Mouse (Mus musculus) forebrain, embryonic 11.5 days (tissue): ENCODE results near the gene Vps52. TPM values are rescaled to one million over a fixed set of nuclear protein-coding genes. Genes with fewer than 3 reads are reported as not detected.

Source experiments
- ATAC-seq: fragments of 200-750 bp; cut with Nextera tagmentation; replicated peaks from 2 replicates; pipeline ENCODE4 v1.8.0; 2017; ENCODE audit warnings: moderate TSS enrichment; ENCODE audit not compliant: low FRiP score
- DNase-seq: peaks from one replicate; pipeline ENCODE4 v3.0.0-alpha.2; 2017; ENCODE audit warnings: low spot score
- H3K27ac ChIP-seq: fragments of 300-500 bp; sonication (generic); 2 replicates; pipeline ENCODE4 v1.5.1; 2014; ENCODE audit warnings: low read depth, low read length
- H3K27me3 ChIP-seq: fragments of 300-500 bp; sonication (generic); 2 replicates; pipeline ENCODE4 v1.6.1; 2014; ENCODE audit warnings: mild to moderate bottlenecking, low read length, mixed read lengths; ENCODE audit not compliant: control insufficient read depth, insufficient read depth
- H3K36me3 ChIP-seq: fragments of 300-500 bp; sonication (generic); 2 replicates; pipeline ENCODE4 v1.6.1; 2014; ENCODE audit warnings: mild to moderate bottlenecking, low read length, moderate library complexity, mixed read lengths; ENCODE audit not compliant: control insufficient read depth, insufficient read depth
- H3K4me1 ChIP-seq: fragments of 300-500 bp; sonication (generic); replicated peaks from 2 replicates; pipeline ENCODE4 v1.6.1; 2014; ENCODE audit warnings: low read length, mixed read lengths; ENCODE audit not compliant: control insufficient read depth, insufficient read depth
- H3K4me2 ChIP-seq: fragments of 300-500 bp; sonication (generic); 2 replicates; pipeline ENCODE4 v1.6.1; 2014; ENCODE audit warnings: low read depth, mild to moderate bottlenecking, low read length, moderate library complexity, mixed read lengths; ENCODE audit not compliant: severe bottlenecking
- H3K4me3 ChIP-seq: fragments of 300-500 bp; sonication (generic); 2 replicates; pipeline ENCODE4 v1.5.1; 2014; ENCODE audit warnings: low read depth, low read length
- H3K9ac ChIP-seq: fragments of 300-500 bp; sonication (generic); 2 replicates; pipeline ENCODE4 v1.6.1; 2014; ENCODE audit warnings: low read length
- H3K9me3 ChIP-seq: fragments of 300-500 bp; sonication (generic); 2 replicates; pipeline ENCODE4 v1.6.1; 2016; ENCODE audit warnings: low read length, mixed read lengths; ENCODE audit not compliant: control insufficient read depth
- WGBS: fragments of 180-500 bp; shearing (Covaris S2); extraction: QIAGEN DNeasy Blood & Tissue Kit; methylation state at CpG from one replicate; pipeline ENCODE4 v1.1.7; 2014; 5-methylcytosine and 5-hydroxymethylcytosine counted together
- polyA plus RNA-seq: library from polyadenylated mRNA; unstranded; fragments of >200 nt; fragmentation: Nextera tagmentation; extraction: Ambion mirVana; gene quantifications from 2 replicates; pipeline ENCODE4 v1.2.1, GENCODE M21; 2014

Gene Vps52
- polyA plus RNA-seq, 1 experiment from 2014 or later, result 46.8 TPM

DNA sequence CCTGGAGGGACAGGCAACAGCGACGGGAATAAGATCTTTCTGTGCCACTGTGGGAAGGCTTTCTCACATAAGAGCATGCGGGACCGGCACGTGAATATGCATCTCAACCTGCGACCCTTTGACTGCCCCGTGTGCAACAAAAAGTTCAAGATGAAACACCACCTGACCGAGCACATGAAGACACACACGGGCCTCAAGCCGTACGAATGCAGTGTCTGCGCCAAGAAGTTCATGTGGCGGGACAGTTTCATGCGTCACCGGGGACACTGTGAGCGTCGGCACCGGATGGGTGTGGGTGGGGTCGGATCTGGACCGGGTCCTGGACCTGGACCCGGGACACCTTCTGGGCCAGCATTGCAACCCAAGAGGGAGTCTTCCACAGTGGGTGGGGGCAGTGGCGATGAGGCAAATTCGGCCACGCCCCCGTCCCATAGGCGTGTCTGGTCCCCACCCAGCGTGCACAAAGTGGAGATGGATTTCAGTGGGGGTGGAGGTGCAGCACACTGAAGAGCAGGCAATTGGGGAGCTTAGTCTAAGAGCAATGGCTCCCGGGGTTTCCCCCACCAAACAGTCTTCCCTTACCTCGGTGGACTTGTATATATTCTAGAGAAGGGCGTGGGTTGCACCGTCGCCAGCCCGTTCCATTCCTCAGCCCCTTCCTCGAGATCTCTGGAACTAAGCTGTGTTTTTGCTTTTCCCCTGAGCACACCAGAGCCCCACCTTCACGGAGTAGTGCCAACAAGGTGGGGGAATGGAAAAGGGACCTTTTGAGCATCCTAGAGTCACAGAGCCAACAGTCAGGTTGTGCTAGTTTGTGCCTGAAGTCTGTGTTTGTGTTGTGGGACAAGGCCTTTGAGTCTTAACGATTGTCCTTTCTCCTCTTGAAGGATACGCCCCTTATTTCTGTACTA is 37.1 kb upstream of the Vps52 start:
- 60% methylated on average over 37 of the region's 37 CpGs for WGBS
- Histone ChIP-seq H3K9ac (peak overlapping the region; percentile 68; the same call in 1 of the 2 replicates), H3K4me1 (peaks cover 17% of the 10 kb centered on the region), H3K27ac (no peak overlapping the region), H3K27me3 (no peaks in the 10 kb centered on the region), H3K9me3 (no peaks in the 10 kb centered on the region), H3K4me2 (peak overlapping the region; percentile 89), H3K36me3 (peaks cover 5% of the 10 kb centered on the region), H3K4me3 (peak overlapping the region; percentile 47)
- ATAC-seq (no peak), DNase-seq (no peak)

DNA sequence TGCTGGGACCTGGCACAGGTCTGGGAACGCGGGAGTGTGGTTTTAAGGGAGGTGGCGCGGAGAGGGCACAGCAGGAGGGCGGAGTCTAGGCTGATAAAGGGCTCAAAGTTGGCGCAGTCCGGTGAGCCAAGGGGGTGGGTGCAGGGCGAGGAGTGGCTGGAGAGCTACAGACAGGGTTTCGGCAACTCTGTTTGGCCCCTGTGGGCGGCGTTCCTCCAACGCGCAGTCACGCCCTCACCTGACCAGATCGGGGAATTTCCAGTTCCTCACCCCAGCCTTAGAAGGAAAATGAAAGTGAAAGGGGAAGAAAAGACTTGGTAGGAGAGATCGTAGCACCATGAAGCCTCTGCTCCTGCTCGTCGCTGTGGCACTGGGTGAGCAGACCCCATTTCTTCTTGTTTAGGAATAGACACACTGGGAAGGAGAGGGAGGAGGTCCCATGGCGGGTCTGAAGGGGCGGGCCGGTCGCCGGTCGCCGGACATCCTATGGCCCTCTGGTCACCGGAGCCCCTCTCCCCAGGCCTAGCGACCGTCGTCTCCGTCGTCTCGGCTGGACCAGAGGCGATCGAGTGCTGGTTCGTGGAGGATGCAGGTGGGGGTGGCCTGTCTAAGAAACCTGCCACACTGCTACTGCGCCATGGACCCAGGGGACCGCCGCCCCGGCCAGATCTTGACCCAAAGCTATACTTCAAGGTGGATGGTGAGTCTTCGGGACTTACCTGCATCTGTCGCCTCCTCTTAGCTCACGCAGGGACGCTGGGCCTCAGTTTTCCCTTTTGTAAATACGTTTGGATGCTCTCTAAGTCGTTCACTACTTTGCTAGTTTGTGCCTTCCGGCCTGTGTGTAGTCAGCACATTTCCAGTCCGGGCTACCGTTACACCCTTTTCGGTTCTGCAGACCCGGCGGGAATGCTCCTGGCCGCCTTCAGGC is 36.0 kb upstream of the Vps52 start:
- H3K4me3 ChIP-seq, result peak overlapping the region; percentile 47
- under 1% methylated on average over 52 of the region's 52 CpGs for WGBS
- DNase-seq (no peak), ATAC-seq (no peak; the same call in 1 of the 2 replicates)
- H3K9me3 ChIP-seq, result no peaks in the 10 kb centered on the region
- H3K9ac ChIP-seq, result peak overlapping the region; percentile 68
- no peaks in the 10 kb centered on the region for H3K27me3 ChIP-seq
- no peaks in the 10 kb centered on the region for H3K36me3 ChIP-seq
- 0 out of 2 replicates have a peak overlapping the region, but pooled peaks have one; percentile 6 for H3K27ac ChIP-seq
- peak overlapping the region; percentile 89 for H3K4me2 ChIP-seq
- peaks cover 17% of the 10 kb centered on the region for H3K4me1 ChIP-seq

GRCm38 (mm10) chr17:33920282-33921097 is 35.1 kb upstream of the Vps52 start:
- no peaks in the 10 kb centered on the region for H3K27me3 ChIP-seq
- no peaks in the 10 kb centered on the region for H3K36me3 ChIP-seq
- peak overlapping the region; percentile 89 for H3K4me2 ChIP-seq
- H3K27ac ChIP-seq, result peak overlapping the region; percentile 6; the same call in 1 of the 2 replicates
- peak; percentile 50 for ATAC-seq
- peak overlapping the region; percentile 68 for H3K9ac ChIP-seq
- DNase-seq, result peak; percentile 89
- peaks cover 15% of the 10 kb centered on the region for H3K4me1 ChIP-seq
- H3K9me3 ChIP-seq, result no peaks in the 10 kb centered on the region
- under 1% methylated on average over 36 of the region's 36 CpGs for WGBS
- H3K4me3 ChIP-seq, result peak overlapping the region; percentile 47

GRCm38 (mm10) chr17:33921361-33921760 is 34.3 kb upstream of the Vps52 start:
- Histone ChIP-seq H3K36me3 (no peaks in the 10 kb centered on the region), H3K27me3 (no peaks in the 10 kb centered on the region), H3K9ac (no peak overlapping the region), H3K4me1 (peaks cover 15% of the 10 kb centered on the region), H3K9me3 (no peaks in the 10 kb centered on the region), H3K4me3 (no peak overlapping the region), H3K27ac (no peak overlapping the region), H3K4me2 (no peak overlapping the region; the same call in 1 of the 2 replicates)
- ATAC-seq (no peak), DNase-seq (no peak)
- 89% methylated on average over 7 of the region's 7 CpGs for WGBS

- Histone ChIP-seq H3K9ac (no peak overlapping the region), H3K27me3 (no peaks in the 10 kb centered on the region), H3K27ac (no peak overlapping the region), H3K36me3 (no peaks in the 10 kb centered on the region), H3K4me3 (no peak overlapping the region), H3K9me3 (no peaks in the 10 kb centered on the region), H3K4me2 (no peak overlapping the region), H3K4me1 (peaks cover 5% of the 10 kb centered on the region; the same call in 1 of the 2 replicates)
- ATAC-seq, result no peak
- no peak for DNase-seq
- WGBS, result 85% methylated on average over 10 of the region's 10 CpGs
Observed at GRCm38 (mm10) chr17:33924577-33925283, 30.9 kb upstream of the Vps52 start.

DNA sequence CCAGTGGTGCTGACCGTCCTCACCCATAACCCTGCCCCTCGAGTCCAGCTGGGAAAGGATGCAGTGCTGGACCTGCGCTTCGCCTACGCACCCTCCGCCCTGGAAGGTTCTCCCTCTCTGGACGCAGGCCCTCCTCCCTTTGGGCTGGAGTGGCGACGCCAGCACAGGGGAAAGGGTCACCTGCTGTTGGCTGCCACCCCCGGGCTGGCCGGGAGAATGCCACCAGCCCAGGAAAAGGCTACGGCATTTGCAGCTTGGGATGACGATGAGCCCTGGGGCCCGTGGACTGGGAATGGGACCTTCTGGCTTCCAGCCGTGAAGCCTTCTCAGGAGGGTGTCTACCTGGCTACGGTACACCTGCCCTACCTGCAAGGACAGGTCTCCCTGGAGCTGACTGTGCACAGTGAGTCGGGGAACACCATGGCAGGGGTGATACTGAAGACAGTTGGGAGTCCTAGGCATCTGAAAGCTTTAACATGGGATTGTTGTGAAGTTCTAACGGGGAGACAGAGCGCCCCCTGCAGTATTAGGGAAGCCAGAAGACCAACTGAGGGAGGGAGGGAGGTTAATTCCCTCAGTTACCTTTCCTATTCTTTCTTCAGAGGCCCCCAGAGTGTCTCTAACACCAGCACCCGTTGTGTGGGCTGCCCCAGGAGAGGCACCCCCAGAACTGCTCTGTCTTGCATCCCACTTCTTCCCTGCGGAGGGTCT is 30.1 kb upstream of the Vps52 start:
- WGBS, result 88% methylated on average over 21 of the region's 21 CpGs
- no peak for DNase-seq
- Histone ChIP-seq H3K9ac (no peak overlapping the region), H3K36me3 (no peaks in the 10 kb centered on the region), H3K4me2 (no peak overlapping the region), H3K9me3 (no peaks in the 10 kb centered on the region), H3K4me1 (peaks cover 5% of the 10 kb centered on the region; the same call in 1 of the 2 replicates), H3K27me3 (no peaks in the 10 kb centered on the region), H3K27ac (no peak overlapping the region), H3K4me3 (no peak overlapping the region)
- ATAC-seq, result no peak

DNA sequence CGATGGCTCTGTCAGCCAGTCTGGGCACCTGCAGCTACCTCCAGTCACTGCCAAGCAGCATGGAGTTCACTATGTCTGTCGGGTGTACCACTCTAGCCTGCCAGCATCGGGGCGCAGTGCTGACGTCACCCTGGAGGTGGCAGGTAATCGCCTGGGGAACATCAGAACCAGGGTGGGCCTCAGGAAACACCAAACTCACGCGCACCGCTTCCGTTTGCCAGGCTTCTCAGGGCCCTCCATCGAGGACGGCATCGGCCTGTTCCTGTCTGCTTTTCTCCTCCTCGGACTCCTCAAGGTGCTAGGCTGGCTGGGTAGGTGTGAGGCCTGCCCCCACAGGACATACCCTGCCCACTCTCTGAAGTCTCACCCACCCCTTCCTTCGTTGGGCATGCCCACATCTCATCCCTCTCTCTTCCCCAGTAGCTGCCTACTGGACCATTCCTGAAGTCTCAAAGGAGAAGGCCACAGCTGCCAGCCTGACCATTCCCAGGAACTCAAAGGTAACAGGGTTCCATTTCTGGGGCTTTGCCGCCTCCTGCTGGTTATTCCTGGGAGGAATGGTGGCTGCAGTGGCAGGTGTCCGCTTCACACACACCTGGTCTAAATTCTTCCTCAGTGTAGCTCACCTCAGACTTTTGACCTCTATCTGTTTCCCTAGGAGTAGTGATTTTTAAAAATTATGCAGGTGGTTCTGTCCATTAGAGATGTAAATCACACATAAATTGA is 29.2 kb upstream of the Vps52 start:
- H3K9me3 ChIP-seq, result no peaks in the 10 kb centered on the region
- H3K27me3 ChIP-seq, result no peaks in the 10 kb centered on the region
- no peak overlapping the region for H3K4me2 ChIP-seq
- no peak overlapping the region for H3K27ac ChIP-seq
- no peaks in the 10 kb centered on the region for H3K36me3 ChIP-seq
- DNase-seq, result no peak
- 76% methylated on average over 17 of the region's 17 CpGs for WGBS
- ATAC-seq, result no peak
- H3K4me1 ChIP-seq, result peaks cover 11% of the 10 kb centered on the region; the same call in 1 of the 2 replicates
- H3K9ac ChIP-seq, result no peak overlapping the region
- H3K4me3 ChIP-seq, result no peak overlapping the region
